Mouse (Mus musculus) stomach, embryonic 14.5 days (tissue): ENCODE results near the gene Tsnax. TPM values are rescaled to one million over a fixed set of nuclear protein-coding genes. Genes with fewer than 3 reads are reported as not detected.
A peak's percentile ranks its signal among the peaks of the same experiment; 100 is the strongest.

Experiments
- ATAC-seq: fragments of 200-750 bp; cut with Nextera tagmentation; 2 replicates; pipeline ENCODE4 v1.8.0; 2017; ENCODE audit warnings: low read depth, moderate TSS enrichment; ENCODE audit not compliant: insufficient number of reproducible peaks, insufficient read depth, low FRiP score
- H3K27ac ChIP-seq: fragments of 300-500 bp; sonication (generic); 2 replicates; pipeline ENCODE4 v1.5.1; 2014; ENCODE audit warnings: mild to moderate bottlenecking, low read length, moderate library complexity, mixed read lengths
- H3K27me3 ChIP-seq: fragments of 300-500 bp; sonication (generic); 2 replicates; pipeline ENCODE4 v1.6.1; 2014; ENCODE audit warnings: low read length, control low read depth, mixed read lengths; ENCODE audit not compliant: control insufficient read depth, insufficient read depth
- H3K36me3 ChIP-seq: fragments of 300-500 bp; sonication (generic); 2 replicates; pipeline ENCODE4 v1.6.1; 2014; ENCODE audit warnings: mild to moderate bottlenecking, control low read depth, low read length, moderate library complexity, mixed read lengths; ENCODE audit not compliant: control insufficient read depth, insufficient read depth
- H3K4me1 ChIP-seq: fragments of 300-500 bp; sonication (generic); 2 replicates; pipeline ENCODE4 v1.6.1; 2014; ENCODE audit warnings: low read length, control low read depth, mixed read lengths; ENCODE audit not compliant: control insufficient read depth, insufficient read depth
- H3K4me2 ChIP-seq: fragments of 300-500 bp; sonication (generic); replicated peaks from 2 replicates; pipeline ENCODE4 v1.6.1; 2014; ENCODE audit warnings: low read depth, low read length, control low read depth
- H3K4me3 ChIP-seq: fragments of 300-500 bp; sonication (generic); 2 replicates; pipeline ENCODE4 v1.5.1; 2014; ENCODE audit warnings: low read depth, low read length, control low read depth
- H3K9ac ChIP-seq: fragments of 300-500 bp; sonication (generic); replicated peaks from 2 replicates; pipeline ENCODE4 v1.6.1; 2014; ENCODE audit warnings: low read depth, mild to moderate bottlenecking, control low read depth, low read length, moderate library complexity, mixed read lengths
- H3K9me3 ChIP-seq: fragments of 300-500 bp; sonication (generic); 2 replicates; pipeline ENCODE4 v1.6.1; 2016; ENCODE audit warnings: low read depth, low read length, control low read depth; ENCODE audit not compliant: control insufficient read depth
- WGBS: fragments of 180-500 bp; shearing (Covaris S2); extraction: QIAGEN DNeasy Blood & Tissue Kit; methylation state at CpG from one replicate; pipeline ENCODE4 v1.1.7; 2014; 5-methylcytosine and 5-hydroxymethylcytosine counted together
- polyA plus RNA-seq: library from polyadenylated mRNA; unstranded; fragments of >200 nt; fragmentation: Nextera tagmentation; extraction: Ambion mirVana; gene quantifications from 2 replicates; pipeline ENCODE4 v1.2.1, GENCODE M21; 2014

The Tsnax gene
- polyA plus RNA-seq, 1 experiment from 2014 or later, result 128 TPM

DNA sequence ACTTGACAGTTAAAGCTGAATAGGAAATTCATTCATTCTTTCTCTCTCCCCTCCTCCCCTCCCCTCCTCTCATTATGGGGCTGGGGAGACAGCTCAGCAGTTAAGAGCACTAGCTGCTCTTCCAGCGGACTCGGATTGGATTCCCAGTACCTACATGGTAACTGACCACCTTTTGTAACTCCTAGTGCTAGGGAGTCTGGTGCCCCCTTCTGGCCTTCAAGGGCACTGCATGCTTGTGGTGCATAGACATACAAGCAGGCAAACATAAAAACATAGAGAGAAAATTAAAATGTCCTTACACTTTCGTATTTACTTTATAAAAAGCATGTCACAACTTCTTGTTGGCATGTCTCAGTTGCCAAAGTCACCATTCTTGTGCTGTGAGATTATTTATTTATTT, 32.8 kb upstream of the Tsnax start:
- WGBS, result 87% methylated on average over 3 of the region's 3 CpGs
- H3K27me3 ChIP-seq, result no peaks in the 10 kb centered on the region
- ATAC-seq, result no peak

GRCm38 (mm10) chr8:124980828-124981227, 32.0 kb upstream of the Tsnax start:
- H3K27me3 ChIP-seq, result no peaks in the 10 kb centered on the region
- no peak for ATAC-seq
- no peak overlapping the region for H3K4me3 ChIP-seq
- no peak overlapping the region for H3K9ac ChIP-seq
- no peaks in the 10 kb centered on the region for H3K9me3 ChIP-seq
- no peaks in the 10 kb centered on the region for H3K36me3 ChIP-seq
- H3K4me2 ChIP-seq, result no peak overlapping the region
- 83% methylated on average over 8 of the region's 8 CpGs for WGBS
- no peak overlapping the region for H3K27ac ChIP-seq
- H3K4me1 ChIP-seq, result no peaks in the 10 kb centered on the region

More for the DNA sequence above, 32.8 kb upstream of the Tsnax start:
- Histone ChIP-seq H3K9me3 (no peaks in the 10 kb centered on the region), H3K9ac (no peak overlapping the region), H3K4me1 (no peaks in the 10 kb centered on the region), H3K36me3 (no peaks in the 10 kb centered on the region), H3K4me2 (no peak overlapping the region), H3K27ac (no peak overlapping the region), H3K4me3 (no peak overlapping the region)

- ATAC-seq, result 0 out of 2 replicates have a peak, but pooled peaks have one; percentile 28
- no peaks in the 10 kb centered on the region for H3K27me3 ChIP-seq
- peak overlapping the region; percentile 24 for H3K4me2 ChIP-seq
- H3K9ac ChIP-seq, result no peak overlapping the region
- no peaks in the 10 kb centered on the region for H3K36me3 ChIP-seq
- H3K4me3 ChIP-seq, result peak overlapping the region; percentile 12; the same call in 1 of the 2 replicates
- 9% methylated on average over 17 of the region's 17 CpGs for WGBS
- no peak overlapping the region; the same call in 1 of the 2 replicates for H3K27ac ChIP-seq
- no peaks in the 10 kb centered on the region for H3K9me3 ChIP-seq
- H3K4me1 ChIP-seq, result no peaks in the 10 kb centered on the region
Measured at GRCm38 (mm10) chr8:124990923-124991667, 21.7 kb upstream of the Tsnax start.

DNA sequence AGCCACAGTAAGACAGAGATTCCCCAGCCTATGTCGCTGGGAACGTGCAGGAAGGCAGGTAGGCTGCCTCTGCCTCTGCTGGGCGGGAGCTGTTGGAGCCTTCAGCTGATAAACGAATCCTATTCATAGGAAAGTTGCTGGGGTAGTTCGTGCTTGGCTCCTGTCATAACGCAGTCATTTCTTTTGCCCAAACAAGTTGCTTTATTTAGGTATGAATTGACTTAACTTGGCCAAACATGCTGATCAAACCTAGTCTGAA, 21.2 kb upstream of the Tsnax start:
- peak; percentile 53; the same call in 1 of the 2 replicates for ATAC-seq
- no peaks in the 10 kb centered on the region for H3K36me3 ChIP-seq
- H3K27ac ChIP-seq, result no peak overlapping the region; the same call in 1 of the 2 replicates
- H3K9ac ChIP-seq, result no peak overlapping the region
- H3K4me1 ChIP-seq, result no peaks in the 10 kb centered on the region
- WGBS, result 19% methylated on average over 6 of the region's 6 CpGs
- H3K27me3 ChIP-seq, result no peaks in the 10 kb centered on the region
- H3K9me3 ChIP-seq, result no peaks in the 10 kb centered on the region
- peak overlapping the region; percentile 12; the same call in 1 of the 2 replicates for H3K4me3 ChIP-seq
- peak overlapping the region; percentile 24 for H3K4me2 ChIP-seq

DNA sequence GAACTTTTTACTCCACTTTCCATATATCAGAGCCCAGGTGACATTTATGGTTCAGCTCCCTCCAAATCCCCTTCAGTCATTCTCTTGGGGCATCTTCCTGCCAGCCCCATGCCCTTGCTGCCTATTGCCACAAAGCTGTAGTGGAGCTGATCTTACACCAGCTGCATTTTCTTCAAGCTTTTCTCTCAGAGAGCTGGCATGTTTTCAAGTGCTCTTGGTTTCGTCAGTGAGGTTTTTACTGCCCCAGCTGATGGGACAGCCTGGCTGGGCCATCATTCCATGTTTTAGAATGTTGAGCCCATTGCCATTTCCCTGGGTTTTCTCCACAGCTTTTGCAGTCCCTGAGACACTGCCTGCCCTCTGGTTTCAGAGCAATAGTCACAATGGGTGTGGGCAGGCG, 17.0 kb upstream of the Tsnax start:
- H3K27me3 ChIP-seq, result no peaks in the 10 kb centered on the region
- no peak overlapping the region for H3K4me3 ChIP-seq
- H3K36me3 ChIP-seq, result no peaks in the 10 kb centered on the region
- H3K9ac ChIP-seq, result no peak overlapping the region
- no peaks in the 10 kb centered on the region for H3K4me1 ChIP-seq
- no peaks in the 10 kb centered on the region for H3K9me3 ChIP-seq
- 58% methylated on average over 2 of the region's 2 CpGs for WGBS
- no peak overlapping the region for H3K27ac ChIP-seq
- H3K4me2 ChIP-seq, result no peak overlapping the region
- no peak for ATAC-seq

GRCm38 (mm10) chr8:125024085-125024484, 11.3 kb downstream of the Tsnax start:
- Histone ChIP-seq H3K27ac (no peak overlapping the region), H3K4me2 (no peak overlapping the region), H3K4me1 (no peaks in the 10 kb centered on the region), H3K4me3 (no peak overlapping the region), H3K9ac (no peak overlapping the region), H3K27me3 (no peaks in the 10 kb centered on the region), H3K36me3 (peaks cover 33% of the 10 kb centered on the region), H3K9me3 (no peaks in the 10 kb centered on the region)
- 82% methylated on average over 8 of the region's 8 CpGs for WGBS
- ATAC-seq, result no peak

DNA sequence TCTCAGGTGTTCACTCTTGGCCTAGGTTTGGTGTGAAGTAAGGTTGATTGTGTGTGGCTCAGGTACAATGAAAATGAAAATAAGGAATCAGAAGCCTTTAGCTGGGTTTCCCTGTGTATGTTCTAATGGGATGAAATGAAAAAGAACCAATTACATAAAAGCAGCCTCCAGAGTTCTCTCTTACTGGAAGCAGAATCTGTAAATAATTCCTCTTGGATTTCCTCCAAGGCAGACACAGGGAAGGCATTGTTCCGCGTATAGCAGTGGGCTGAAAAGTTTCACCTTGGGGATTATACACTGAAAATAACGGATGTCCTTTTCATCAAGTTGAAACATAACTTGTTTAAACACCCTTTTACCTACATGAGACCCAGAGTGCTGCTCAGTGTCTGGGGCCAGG, 14.4 kb downstream of the Tsnax start:
- H3K27ac ChIP-seq, result no peak overlapping the region
- H3K36me3 ChIP-seq, result peaks cover 43% of the 10 kb centered on the region
- no peak overlapping the region for H3K4me3 ChIP-seq
- H3K9me3 ChIP-seq, result no peaks in the 10 kb centered on the region
- H3K4me1 ChIP-seq, result no peaks in the 10 kb centered on the region
- no peak overlapping the region for H3K4me2 ChIP-seq
- no peak overlapping the region for H3K9ac ChIP-seq
- 54% methylated on average over 3 of the region's 3 CpGs for WGBS
- no peak for ATAC-seq
- H3K27me3 ChIP-seq, result no peaks in the 10 kb centered on the region

DNA sequence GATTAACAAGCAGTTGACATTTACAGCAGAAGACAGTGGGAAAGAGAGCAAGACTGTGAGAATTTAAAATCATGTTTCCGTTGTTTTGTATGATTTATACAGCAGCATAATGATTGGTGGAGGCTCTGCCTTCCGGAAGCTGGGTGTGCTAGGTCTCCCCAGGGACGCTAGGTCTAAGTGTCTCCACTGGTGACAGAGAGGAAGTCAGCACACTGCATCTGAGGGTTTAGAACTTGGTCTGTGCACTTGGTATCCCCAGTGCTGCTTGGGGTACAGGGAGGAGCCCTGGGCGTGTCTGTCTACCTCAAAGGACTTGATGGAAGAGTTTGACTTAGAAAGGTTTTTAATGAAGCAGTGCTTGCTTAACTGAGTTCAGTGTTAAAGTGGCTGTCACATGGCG, 16.0 kb downstream of the Tsnax start:
- no peak overlapping the region for H3K27ac ChIP-seq
- no peaks in the 10 kb centered on the region for H3K9me3 ChIP-seq
- no peaks in the 10 kb centered on the region for H3K4me1 ChIP-seq
- ATAC-seq, result no peak
- no peaks in the 10 kb centered on the region for H3K27me3 ChIP-seq
- H3K4me2 ChIP-seq, result no peak overlapping the region
- 89% methylated on average over 5 of the region's 5 CpGs for WGBS
- peaks cover 50% of the 10 kb centered on the region for H3K36me3 ChIP-seq
- no peak overlapping the region for H3K9ac ChIP-seq
- H3K4me3 ChIP-seq, result no peak overlapping the region

GRCm38 (mm10) chr8:125031276-125031675, 18.5 kb downstream of the Tsnax start:
- Histone ChIP-seq H3K4me2 (no peak overlapping the region), H3K36me3 (peaks cover 41% of the 10 kb centered on the region), H3K9me3 (no peaks in the 10 kb centered on the region), H3K4me1 (no peaks in the 10 kb centered on the region), H3K9ac (no peak overlapping the region), H3K27me3 (no peaks in the 10 kb centered on the region), H3K4me3 (no peak overlapping the region), H3K27ac (no peak overlapping the region)
- ATAC-seq, result no peak
- WGBS, result 66% methylated on average over 5 of the region's 5 CpGs
